Mouse (Mus musculus) small intestine, adult 2 months (tissue): Measurements from ENCODE around the gene Thrb.

ENCODE experiments used
- CTCF ChIP-seq: fragments of 200-500 bp; IDR thresholded peaks from 2 replicates; pipeline ENCODE4 v1.5.1; 2012; ENCODE audit warnings: low read depth, mild to moderate bottlenecking, control low read depth, inconsistent platforms, low read length, moderate library complexity, mixed read lengths; ENCODE audit not compliant: insufficient replicate concordance, insufficient read length; ENCODE audit errors: extremely low read depth
- POLR2A ChIP-seq: fragments of 200-500 bp; IDR thresholded peaks from 2 replicates; pipeline ENCODE4 v1.6.1; 2012; ENCODE audit warnings: low read depth, mild to moderate bottlenecking, control low read depth, inconsistent platforms, low read length, moderate library complexity

DNA sequence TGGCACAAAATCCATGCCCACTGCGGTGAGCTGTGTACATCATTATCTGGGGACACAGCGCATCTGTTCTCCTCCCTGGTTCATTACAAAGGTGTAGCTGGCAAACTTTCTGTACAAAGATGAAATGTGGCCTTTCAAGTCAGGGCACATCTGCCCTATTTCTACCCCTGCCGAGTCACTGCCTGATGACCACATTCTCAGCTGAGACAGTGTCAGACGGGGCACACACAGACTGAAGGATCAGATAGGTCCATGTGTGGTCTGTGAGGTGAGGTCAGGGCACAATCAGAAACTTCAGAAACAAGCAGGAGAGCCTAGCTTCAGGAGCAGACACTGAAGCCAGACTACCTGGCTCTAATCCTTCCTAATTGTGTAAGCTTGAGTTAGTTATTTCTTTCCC, 360.1 kb downstream of the Thrb start:
- no peak for TF ChIP-seq POLR2A
- TF ChIP-seq CTCF, result no peak
